Comparison of ENCODE assay signal across 8 mouse cellular contexts in genomic region chr12:106379151-106379594, GRCm38 (mm10).
DNase-seq lines count a peak whose midpoint lies in the region; ATAC-seq and TF ChIP-seq lines count a peak whose summit lies in the region.

No protein-coding gene starts in this region.

- no peak overlapping the region for H3K4me3 ChIP-seq in embryonic fibroblast, embryonic 13.5 days (ENCODE audit: insufficient read depth, low read length)
- H3K4me3 ChIP-seq in liver, embryonic 15.5 days (replicated peaks) = peak overlapping the region; percentile 17; the same call in 1 of the 2 replicates
- H3K4me3 ChIP-seq in stomach, embryonic 15.5 days (replicated peaks) = peak overlapping the region; percentile 8

- no peaks in the 10 kb centered on the region for H3K36me3 ChIP-seq in liver, embryonic 15.5 days (replicated peaks)
- H3K36me3 ChIP-seq in stomach, embryonic 15.5 days = no peaks in the 10 kb centered on the region

- H3K9me3 ChIP-seq in liver, embryonic 15.5 days (replicated peaks) = no peaks in the 10 kb centered on the region
- no peaks in the 10 kb centered on the region for H3K9me3 ChIP-seq in stomach, embryonic 15.5 days

- H3K4me2 ChIP-seq in liver, embryonic 15.5 days = peak overlapping the region; percentile 51
- peak overlapping the region; percentile 32 for H3K4me2 ChIP-seq in stomach, embryonic 15.5 days

- ATAC-seq in liver, embryonic 15.5 days (ENCODE audit: insufficient read depth) = no peak
- no peak for ATAC-seq in stomach, embryonic 15.5 days (ENCODE audit: insufficient read depth, low FRiP score, low read depth)

- no peak overlapping the region for H3K9ac ChIP-seq in liver, embryonic 15.5 days
- H3K9ac ChIP-seq in stomach, embryonic 15.5 days = no peak overlapping the region

- peaks cover 10% of the 10 kb centered on the region; the same call in 1 of the 2 replicates for H3K27me3 ChIP-seq in liver, embryonic 15.5 days
- H3K27me3 ChIP-seq in stomach, embryonic 15.5 days (replicated peaks) = no peaks in the 10 kb centered on the region

- peak; percentile 45 for DNase-seq in CD4-positive helper T cell, adult 2 months (ENCODE audit: low read depth, low spot score)
- DNase-seq in R1 (ENCODE audit: low read depth, low spot score) = peak; percentile 67
- peak; percentile 60 for DNase-seq in induced T-regulatory cell, adult 2 months (ENCODE audit: low read depth)
- DNase-seq in Muller cell, postnatal 12 days (ENCODE audit: inconsistent ontology term) = no peak
- DNase-seq in gastrocnemius, postnatal 10 days = no peak

- peak; percentile 46; the same call in 1 of the 2 replicates for TF ChIP-seq CTCF in embryonic fibroblast, embryonic 13.5 days (IDR thresholded peaks at IDR 0.05; ENCODE audit: borderline replicate concordance, insufficient read depth, low read length)

- no peak for TF ChIP-seq POLR2A in embryonic fibroblast, embryonic 13.5 days (IDR thresholded peaks at IDR 0.05; ENCODE audit: low read depth, low read length)

- H3K4me1 ChIP-seq in embryonic fibroblast, embryonic 13.5 days (ENCODE audit: control insufficient read depth, insufficient read depth, low read length) = no peaks in the 10 kb centered on the region
- no peaks in the 10 kb centered on the region for H3K4me1 ChIP-seq in liver, embryonic 15.5 days (replicated peaks)
- no peaks in the 10 kb centered on the region for H3K4me1 ChIP-seq in stomach, embryonic 15.5 days

- WGBS in liver, embryonic 15.5 days (ENCODE audit: insufficient replicate concordance) = 5% methylated on average over 14 of the region's 14 CpGs
- WGBS in stomach, embryonic 15.5 days = 2% methylated on average over 14 of the region's 14 CpGs

- H3K27ac ChIP-seq in embryonic fibroblast, embryonic 13.5 days (ENCODE audit: insufficient read depth, low read length) = no peak overlapping the region
- H3K27ac ChIP-seq in liver, embryonic 15.5 days (replicated peaks) = no peak overlapping the region
- no peak overlapping the region for H3K27ac ChIP-seq in stomach, embryonic 15.5 days

Comparison
In these comparisons a context has a peak if more than half of its experiments do, and no peak if none do; other contexts are left out.
1. DNase-seq: peak in CD4-positive helper T cell, adult 2 months (single experiment), R1 (single experiment) and induced T-regulatory cell, adult 2 months (single experiment); none in Muller cell, postnatal 12 days (single experiment) and gastrocnemius, postnatal 10 days (single experiment).